Mouse (Mus musculus) left cerebral cortex, adult 8-10 months (tissue): ENCODE measurements around the gene Prkca. TPM values are rescaled to one million over a fixed set of nuclear protein-coding genes. Genes with fewer than 3 reads are reported as not detected.
A peak's percentile ranks its signal among the peaks of the same experiment; 100 is the strongest.

ENCODE experiments used
- DNase-seq, 2 experiments: peaks; one replicate each; pipeline ENCODE4 v3.0.0; 2022; ENCODE audit warnings: low spot score in 2 of 2
- total RNA-seq, 4 experiments: library from RNA; stranded (reverse); gene quantifications; 2 replicates each; pipeline ENCODE4 v1.2.4; 2022

Prkca gene
- total RNA-seq, 4 experiments from 2014 or later, result 132 to 162 (median 144) TPM

DNA sequence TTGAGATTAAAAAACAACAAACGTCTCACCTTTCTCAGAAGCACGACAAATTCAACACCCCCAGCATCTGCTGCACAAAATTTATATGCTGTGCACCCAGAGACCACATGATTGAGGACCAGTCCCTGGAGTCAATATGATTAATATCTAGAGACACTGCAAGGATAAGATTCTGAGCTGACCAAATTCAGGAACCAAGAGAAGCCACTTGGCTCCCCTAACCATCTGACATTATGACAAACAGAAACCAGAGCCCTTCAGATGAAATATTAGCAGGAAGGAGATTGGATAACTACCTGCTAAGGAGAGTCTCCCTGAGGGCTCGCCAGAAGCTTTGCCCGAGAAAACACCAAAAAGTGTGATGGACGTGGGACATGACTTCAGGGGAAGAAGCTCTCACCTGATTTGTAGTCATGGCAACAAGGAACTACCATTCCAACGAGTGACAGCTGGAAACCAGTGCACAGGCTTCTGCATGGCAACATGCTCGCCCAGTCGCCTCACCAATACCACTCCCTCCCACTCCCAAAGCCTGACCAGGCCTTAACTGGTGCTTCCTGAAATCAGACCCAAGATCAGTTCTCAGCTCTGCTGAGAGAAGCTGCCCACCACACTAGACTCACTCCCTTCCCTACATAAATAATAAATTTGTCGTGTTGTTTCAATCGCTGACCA is 106.8 kb downstream of the Prkca start:
- no peak for DNase-seq

DNA sequence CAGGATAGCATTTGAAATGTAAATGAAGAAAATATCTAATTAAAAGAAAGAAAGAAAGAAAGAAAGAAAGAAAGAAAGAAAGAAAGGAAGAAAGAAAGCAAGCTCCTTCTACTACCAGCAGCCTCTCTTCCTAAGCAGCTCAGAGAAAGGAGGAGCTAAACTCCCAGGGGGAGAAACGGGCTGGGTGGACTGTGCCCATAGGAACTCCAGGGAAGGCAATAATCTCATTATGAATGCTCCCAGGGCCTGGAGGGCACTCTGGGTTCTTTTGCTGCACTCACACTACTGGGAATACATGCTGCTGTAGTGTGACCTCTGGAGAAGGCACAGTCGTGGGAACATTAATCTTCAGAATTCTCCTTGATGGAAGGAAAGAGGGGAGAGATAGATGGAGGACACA is 107.5 kb downstream of the Prkca start:
- DNase-seq, result no peak

DNA sequence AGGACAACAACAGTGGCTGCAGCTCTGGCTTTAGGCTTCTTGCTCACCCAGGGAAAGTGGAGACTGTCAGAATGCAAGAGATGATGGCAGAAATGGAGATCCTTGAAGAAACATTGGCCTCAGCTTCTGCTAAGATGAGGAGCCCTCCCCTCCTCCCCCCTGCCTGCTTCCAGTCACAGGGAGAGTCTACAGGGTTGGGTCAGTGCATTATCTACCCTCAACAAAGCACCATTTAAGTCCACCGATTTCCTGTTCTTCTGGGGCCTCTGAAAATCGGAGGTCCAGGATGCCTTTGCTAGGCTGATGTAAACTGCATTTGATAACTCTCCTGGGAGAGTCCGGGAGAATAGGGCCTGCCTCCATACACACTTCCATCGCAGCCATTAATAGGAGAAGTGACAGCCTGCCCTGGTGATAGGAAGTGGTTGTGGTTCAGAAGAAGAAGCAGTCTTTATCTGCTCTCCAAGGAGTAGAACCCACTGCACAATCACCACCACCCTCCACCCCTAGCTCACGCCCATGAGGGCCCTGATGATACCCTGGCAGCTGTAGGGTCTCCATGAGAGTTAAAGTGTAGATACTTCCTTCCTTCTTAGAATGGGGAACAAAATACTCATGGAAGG is 108.5 kb downstream of the Prkca start:
- DNase-seq, result no peak

DNA sequence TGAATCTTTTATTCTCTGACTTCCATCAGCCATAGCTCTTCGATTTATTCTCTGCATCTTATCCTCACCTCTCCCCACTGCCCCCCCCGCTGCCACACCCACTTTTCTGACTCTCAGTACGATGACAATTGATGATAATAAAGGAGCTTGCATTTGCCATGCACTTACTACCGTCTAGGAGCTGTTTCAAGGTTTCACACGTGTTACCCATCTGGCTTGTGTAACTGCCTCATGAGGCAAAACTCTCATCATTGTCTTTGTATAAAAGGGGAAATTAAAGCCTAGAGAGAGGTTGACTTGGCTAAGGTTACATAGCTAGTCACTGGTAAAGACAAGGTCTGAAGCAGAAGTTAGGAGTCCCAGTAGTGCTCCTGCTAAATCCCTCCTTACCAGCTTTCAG is 110.7 kb downstream of the Prkca start:
- DNase-seq, result no peak

DNA sequence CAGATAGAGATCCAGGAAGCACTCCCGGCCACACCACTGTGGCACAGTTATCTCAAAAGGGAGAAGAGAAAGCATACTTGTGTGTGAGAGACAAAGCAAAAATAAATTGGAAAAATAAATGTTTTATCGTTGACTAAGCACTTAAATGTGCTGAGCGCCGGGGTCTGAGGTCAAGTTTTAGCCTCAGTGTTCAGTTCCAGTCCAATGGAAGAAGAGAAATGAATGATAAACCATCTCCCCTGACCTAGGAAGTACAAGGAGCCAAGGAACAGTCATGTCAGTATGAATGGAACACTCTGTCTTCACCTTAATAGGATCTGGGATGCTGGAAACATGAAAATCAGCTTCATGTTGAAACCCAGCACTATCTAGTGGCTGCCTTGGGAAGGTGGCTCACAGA is 113.6 kb downstream of the Prkca start:
- DNase-seq, result no peak

DNA sequence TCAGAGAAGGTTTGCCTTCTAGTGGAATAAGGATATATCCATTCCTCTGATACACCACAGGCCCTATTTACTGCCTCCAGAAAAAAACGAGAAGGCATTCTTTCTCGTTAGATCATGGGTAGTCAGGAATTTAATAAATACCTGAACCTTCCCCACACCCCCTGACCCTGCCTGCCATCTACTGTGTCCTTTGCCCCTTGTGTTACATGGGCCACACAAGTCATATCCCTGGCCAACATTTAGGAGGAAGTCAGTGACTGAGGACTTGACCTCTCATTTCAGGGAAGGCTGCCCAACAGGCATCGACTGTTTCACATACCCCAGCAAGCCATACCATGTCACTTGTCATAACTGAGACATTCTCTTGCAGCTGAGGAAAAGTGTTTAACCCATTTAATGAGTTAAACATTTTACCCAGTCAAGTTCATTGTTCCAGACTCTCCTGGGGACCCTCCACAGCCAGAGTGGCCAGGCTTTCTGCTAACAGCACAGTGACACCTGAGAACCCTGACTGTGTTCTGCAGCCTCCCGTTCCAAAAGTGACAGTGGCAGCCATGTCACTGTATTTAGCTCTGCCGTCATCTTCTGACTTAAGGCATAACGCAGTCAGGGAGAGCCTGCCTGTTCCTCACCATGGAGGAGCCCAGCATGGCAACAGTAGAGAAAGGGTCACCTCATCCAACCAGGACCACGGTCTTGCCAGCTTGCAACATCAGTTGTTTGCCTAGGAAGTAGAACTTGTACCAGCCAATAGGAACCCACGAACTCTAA is 114.4 kb downstream of the Prkca start:
- DNase-seq, result no peak

DNA sequence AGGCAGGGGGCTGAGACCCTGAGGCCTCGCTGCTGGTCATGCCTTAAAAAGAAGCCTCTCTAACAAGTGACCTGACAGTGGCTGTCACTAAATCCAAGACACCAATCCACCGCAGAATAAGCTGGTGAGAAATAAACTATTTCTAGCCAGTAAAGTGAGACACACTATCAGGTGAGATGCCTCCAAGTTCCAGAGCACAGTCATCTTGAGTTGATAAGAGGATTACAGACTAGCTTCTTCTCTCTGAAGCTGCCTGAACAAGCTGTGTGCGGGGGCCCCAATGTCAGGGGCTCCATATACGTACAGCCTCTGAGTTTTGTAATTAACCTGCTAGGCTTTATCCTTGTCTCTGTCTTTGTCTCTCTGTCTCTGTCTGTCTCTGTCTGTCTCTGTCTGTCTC is 115.2 kb downstream of the Prkca start:
- no peak for DNase-seq

DNA sequence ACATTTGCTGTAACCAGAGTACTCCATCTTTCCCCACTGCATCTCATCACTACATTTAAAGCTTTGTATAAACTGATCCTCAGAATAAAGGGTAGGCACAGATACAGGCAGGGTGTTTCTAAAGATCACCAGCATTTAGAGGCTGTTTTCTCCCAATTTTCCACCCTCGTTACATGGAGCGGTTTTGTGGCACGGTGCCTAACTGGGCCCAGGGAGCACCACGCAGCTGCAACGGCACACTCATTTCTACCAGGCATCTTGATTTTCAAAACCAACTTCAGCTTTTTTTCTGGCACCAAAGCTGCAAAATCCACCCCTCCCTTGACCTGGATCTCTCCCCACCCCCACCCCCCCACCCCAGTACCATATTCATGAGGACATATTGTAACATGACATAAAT is 117.5 kb downstream of the Prkca start:
- no peak for DNase-seq

DNA sequence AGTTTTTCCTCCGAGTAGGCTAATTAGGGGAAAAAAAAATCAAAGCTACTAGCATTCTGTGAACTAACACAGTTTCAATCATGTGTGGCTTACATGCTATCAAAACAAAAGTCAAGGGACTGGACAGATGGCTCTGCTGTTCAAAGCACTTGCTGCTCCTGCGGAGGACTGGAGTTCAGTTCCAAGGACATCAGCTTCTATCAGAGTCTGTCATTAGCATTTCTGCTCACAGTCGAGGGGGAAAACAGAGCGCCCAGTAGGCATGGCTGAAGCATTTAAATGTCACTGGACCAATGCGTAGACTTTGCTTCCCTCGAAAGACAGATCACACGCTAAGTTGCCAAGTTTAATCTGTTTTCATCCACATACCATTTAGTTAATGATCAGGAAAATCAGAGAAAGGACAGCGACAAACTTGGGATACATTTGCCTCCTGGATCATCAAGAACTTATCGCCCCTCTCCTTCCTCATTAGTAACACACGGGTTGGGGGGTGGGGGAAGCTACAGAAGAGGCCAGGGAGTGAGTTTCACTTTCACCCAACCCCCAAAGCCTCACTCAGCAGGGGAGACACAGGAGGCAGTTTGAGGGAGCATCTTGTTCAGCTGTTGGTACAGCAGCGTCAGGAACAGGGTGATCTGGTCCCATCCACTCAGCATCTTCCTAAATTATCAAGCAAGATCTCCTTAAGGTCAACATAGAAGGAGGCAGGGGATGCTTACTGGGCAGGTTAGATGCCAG is 119.3 kb downstream of the Prkca start:
- no peak for DNase-seq

DNA sequence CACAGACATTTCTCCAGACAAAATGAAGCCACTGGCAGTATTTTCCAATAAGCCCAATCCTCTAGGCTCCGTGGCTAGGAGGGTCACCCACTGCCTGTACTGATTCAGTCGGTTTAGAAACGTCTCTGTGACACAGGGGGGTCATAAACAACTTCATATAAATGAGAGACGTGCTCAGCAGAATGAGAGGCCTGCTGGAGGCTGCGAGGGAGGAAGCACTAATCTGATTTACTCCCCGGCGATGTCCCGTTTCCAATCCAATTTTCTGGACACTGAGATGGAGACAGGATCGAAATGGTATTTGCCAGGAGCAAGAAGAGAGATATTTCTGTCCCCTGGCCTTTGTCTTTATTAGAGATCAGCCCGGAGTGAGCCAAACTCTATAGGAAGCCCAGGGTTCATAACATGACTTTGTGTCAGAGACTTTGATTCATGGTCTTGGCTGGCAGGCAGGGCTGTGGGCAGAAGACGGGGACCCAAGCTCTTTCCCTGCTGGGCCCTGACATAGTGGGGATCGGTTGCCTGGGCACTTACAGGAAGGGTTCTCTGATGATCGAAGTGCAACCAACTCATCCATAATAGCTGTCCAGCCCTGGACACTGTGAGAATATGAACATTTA is 120.0 kb downstream of the Prkca start:
- DNase-seq, result no peak

DNA sequence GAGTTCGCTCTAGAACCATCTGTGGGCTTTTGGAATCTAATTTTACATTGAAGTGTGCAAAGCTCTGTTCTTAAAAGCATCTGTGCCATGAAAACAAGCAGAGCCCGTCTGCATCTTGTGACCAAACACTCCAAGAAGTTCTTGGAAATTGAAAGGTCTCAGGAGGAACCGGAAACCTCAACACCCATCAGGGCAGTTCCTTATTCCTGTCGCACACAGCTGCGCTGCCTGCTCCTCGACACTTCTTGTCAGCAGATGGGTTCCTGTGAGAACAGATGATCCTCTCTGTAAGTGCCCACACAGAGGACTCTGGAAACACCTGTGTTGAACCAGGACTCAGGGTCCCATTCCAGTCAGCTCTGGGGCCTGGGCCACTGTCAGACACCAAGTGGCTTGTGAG is 120.6 kb downstream of the Prkca start:
- peak in 1 of 2 experiments; percentile 55 for DNase-seq

DNA sequence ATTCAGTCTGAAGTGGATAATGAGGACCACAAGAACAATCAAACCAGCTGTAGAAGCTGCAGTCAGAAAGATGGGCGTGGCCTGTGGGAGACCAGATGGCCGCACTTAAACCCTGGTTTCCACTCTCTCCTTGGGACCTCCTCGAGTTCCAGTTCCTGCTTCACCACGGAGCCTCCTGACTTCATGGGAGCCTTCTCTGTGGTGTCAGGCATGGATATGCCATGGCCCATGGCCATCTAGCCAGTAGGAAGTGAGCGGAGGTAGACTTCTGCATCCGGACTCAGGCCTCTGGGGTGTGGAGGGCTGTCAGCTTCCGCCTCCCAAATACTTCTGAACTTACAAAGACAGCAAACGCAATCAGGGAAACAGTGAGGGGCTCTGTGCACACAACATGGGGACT is 121.1 kb downstream of the Prkca start:
- DNase-seq, result no peak

DNA sequence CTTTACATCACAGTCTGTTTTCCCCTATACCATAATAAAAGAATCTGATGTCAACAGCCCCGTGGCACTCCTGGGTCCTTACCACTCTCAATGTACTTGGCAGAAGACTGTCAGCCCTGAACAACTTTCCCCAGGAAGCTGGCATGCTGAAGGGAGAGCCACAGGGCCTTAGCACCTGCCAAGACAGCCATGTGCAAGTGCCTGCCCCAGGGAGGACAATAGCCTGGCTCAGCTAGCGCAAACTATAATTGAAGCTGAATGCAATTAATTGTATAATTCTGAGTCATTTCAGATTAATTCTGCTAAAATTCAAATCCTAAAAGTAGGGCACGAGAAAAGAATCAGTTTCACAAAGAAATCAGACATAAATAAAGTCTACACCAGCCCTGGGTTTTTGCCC is 121.7 kb downstream of the Prkca start:
- DNase-seq, result no peak

DNA sequence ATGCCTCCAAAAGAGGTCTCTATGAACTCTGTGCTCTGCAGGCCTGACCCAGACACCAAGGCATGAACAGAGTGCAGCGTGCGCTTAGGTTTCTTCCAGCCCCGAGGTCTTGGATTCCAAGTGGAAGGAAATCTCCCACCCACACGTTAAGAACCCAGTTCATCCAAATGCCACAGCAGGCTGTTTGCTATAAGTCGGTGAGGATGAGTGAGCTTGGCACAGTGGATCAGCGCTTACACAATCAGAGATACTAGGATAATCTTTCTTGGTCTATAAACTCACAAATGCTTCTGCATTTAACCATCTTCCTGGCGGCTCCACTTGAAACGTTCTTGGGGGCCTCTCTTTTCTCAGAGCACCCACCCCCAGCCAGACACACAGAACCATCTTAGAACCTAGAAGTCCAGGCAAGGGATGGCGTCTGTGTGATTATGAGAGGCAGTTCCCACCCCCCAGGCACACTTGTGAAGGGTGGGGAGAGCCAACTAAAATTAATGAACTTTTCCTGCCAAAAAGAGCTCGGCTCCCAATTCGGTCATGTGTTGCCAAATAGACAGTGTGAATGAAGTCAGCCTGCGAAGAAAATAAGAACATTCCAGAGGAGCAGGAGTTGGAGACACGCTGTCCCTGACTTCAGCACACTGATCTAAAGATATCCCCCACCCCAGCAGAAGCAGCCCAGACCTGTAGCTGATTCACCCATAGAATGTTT is 122.4 kb downstream of the Prkca start:
- DNase-seq, result peak in 1 of 2 experiments; percentile 76

DNA sequence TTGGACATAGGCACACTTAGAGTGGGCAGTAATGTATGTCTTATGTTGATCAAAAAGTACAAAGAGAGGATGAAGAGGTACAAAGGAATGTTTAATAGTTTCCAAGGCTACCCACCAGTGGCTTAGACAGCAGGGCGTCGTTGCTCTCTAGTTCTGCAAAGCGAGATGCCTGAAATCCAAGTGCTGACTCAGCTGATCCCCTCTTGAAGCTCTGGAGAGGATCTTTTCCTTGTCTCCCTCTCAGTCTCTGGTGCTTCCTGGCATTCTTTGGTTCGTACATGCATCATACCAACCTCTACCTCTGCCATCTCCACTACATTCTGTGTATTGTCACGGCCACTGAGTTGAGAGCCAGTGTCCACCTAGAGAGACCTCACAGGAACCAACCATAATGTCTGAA is 123.1 kb downstream of the Prkca start:
- no peak for DNase-seq

DNA sequence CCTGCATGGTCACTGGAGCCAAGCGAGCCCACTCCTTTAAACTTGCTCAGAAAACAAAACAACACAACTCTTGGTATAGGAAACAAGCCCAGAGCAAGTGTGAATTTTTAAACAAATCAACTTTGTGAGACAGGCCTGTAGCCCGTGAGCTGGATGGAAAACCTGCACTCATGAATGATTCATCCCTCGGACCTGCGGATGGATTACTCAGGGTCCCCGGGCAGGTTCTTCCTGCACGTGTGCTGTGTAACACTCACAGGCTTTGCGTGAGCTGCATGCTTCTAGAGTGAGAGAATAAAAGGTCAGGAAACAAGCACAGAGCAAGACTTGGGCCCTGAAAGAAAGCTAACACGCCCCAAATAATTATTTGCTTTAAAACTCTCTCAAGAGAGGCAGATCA is 126.7 kb downstream of the Prkca start:
- no peak for DNase-seq

DNA sequence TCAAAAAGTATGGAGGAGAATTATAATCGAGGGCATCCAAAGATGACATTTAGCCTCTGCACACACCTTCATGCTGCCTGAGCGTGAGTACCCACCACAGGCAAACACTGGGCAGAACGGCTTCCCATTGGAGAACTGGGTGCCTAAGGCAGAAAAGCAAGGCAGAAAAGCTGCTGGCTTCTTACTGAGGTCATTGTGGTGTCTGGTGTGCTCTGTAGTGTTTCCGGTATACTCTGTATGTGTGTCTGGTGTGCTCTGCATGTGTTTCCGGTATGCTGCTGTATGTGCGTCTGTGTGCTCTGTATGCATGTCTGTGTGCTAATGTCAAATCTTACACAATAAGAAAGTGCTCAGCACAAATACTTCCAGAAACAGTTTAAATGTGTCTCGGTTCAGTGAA is 127.7 kb downstream of the Prkca start:
- no peak for DNase-seq

DNA sequence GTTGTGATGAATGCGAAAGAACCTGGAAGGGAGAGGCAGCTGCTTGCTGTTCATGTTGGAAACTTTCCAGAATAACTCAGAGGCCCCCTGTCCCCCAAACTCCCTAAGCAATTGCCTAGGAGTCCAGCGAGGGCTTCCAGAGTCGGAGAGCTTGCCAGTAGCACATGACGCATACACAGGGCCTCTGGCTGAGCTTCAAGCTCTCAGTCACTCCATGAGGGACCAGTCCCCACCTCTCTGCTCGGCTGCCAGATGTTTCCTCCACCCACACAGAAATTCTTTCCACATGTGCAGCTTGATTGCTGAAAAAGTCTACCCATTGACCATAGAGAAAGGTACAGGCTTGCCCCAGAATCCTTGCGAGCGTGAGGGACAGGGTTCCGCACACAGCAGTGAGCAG is 128.3 kb downstream of the Prkca start:
- DNase-seq, result no peak

DNA sequence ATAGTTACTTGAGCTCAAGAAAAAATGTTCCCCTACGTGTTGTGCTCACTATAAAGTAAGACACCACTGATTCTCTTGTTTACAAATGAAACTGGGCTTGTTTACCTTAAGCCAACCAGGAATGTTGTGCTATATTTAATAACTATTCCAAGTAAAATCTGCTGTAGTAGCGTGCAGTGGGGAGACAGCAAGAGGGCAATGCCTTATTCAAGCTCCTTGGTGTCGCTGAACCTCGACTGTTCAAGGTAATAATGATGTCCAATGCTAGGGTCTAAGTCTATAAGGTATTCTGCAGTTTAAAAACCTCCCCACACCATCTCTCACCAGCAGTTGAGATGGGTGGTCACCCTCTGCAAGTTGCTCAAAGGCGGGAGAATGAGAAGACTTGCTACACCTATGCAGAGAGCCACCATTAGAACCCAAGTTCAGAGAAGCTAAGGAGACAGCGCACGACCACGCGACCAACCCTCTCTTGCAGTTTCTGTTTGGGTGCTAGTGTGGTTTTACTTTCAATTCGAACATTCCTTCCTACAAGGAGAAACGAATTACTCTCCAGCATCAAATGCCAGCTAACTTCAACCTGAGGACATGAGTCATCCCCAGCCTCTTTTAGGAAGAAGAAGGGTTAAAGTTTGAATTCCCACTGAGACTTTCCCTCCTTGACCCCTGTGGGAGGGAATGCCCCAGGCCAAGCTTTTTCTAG is 129.1 kb downstream of the Prkca start:
- no peak for DNase-seq

DNA sequence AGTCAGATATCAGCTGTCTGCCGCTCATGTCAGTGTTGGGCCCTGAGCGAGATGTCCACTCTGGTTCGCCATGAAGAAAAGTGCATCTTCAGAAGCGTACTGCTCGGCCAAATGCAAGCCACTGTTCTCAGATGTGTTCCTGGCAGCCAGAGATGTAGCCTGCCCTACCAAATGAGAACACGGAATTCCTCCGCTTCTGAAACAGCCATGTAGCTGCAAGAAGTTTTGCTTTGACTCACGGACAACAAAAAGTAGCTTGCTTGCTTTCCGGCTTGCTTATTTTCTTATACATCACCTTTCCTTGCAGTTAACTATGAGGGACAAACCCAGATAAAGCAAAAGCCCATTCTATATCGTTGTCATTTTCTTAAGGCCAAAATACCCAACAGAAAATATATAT is 129.9 kb downstream of the Prkca start:
- no peak for DNase-seq
